Mouse (Mus musculus) frontal cortex, postnatal 36 days (tissue): ENCODE data around the gene Rflnb.
A peak's percentile ranks its signal among the peaks of the same experiment; 100 is the strongest.

Source experiments
- DNase-seq, 2 experiments: peaks; one replicate each; pipeline ENCODE4 v3.0.0; 2022; ENCODE audit warnings: low spot score in 2 of 2

The Rflnb gene

GRCm38 (mm10) chr11:76027139-76028071 lies at the start of gene Rflnb:
Rflnb (minus strand) TSS chr11:76027782.
- DNase-seq: peak; percentile 53 to 55

DNA sequence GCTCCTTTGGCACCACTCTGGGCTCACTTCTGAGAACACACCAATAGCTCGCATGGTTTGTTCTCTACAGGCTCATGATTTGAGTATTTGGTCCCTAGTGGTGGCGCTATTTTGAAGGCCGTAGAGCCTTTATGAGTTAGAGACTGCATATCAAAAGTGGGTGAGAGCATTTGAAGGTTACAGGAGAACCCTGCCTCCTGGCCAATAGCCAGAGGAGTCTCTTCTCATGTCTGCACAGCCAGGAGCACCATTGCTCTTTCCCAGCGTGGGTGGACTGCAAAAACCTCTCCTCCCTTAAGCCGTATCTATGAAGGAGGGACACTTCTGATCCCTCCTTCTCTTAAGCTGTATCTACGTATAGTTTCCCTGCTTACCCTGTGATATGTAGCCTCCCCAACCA lies 49.8 kb upstream of the Rflnb start:
- no peak for DNase-seq

- DNase-seq: no peak
These were observed 46.9 kb upstream of the Rflnb start for GRCm38 (mm10) chr11:76074296-76075093.

DNA sequence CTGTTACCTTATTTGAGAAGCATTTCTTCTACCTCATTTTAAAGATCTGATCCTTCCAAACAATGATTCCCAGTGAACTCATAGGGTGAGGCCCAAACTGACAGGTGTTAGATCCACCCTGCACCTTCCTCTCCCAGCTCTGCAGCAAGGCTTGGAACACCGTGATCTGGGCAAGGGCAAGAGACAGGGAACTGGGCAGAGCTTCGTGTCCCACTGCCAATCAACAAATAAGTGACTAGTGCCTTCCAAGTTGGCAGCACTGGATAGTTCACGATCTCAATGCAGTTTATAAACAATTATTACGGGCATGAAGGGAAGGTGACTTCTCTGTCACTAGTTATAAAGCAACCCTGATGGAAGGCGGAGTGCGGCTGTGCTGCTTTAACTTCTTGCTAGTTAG lies 42.2 kb upstream of the Rflnb start:
- DNase-seq: no peak

- DNase-seq: no peak
These were observed 39.1 kb upstream of the Rflnb start for GRCm38 (mm10) chr11:76066563-76067156.

- DNase-seq: no peak
These were observed 38.0 kb upstream of the Rflnb start for GRCm38 (mm10) chr11:76065521-76066095.

DNA sequence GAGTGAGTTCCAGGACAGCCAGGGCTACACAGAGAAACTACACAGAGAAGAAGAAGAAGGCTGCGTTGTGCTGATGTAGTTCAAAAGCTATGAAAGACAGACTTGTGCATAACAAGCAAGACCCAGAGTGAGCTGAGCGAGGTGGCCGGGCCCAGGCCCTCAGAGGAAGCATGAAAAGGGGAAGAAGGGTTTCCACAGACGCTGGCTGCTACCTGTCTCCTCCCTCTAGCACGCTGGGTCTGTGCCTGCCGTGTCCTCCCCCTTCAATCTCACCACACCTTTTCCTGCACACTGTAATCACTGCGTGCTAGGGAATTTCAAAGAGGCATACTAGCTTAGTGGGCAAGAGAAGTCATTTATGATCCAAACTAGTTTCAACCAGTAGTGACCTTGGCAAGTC lies 36.8 kb upstream of the Rflnb start:
- no peak for DNase-seq

DNA sequence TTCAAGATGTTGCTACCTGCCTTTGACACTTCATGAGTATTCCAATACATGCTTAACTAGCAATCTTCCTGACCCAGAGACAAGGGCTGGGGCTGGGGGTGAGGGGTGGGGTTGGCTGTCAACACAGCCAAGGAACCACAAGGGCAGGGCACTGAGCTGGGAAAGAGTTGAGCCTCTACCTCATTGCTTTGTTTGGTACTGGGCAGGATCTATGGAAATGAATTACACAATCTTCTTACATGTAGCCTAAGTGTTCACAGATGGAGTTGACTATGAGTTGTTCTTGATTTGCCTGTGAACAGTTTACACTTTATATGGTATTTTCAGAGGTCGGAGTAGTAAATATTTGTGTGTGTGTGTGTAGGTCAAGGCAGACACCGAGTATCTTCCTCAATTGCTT lies 33.3 kb upstream of the Rflnb start:
- DNase-seq: no peak

DNA sequence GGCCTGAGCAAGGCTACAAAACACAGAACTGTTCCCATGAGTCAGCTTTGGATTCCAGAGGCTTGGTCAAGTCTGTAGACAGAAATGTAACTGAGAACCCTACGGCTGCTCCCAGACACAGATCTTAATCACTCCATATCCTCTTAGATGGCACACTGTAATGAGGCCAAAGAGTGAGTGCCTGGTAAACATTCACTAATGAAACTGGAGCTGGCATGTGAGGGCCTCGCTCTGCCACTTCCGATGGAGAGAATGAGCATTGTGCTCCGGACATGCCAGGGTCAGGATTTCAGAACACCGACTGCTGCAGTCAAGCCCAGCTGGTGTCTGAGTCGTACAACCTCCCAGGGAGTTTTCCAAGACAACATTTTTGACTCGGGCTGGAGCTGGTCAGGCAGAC lies 32.4 kb upstream of the Rflnb start:
- no peak for DNase-seq

GRCm38 (mm10) chr11:76056487-76056886 lies 28.9 kb upstream of the Rflnb start:
- DNase-seq: no peak

DNA sequence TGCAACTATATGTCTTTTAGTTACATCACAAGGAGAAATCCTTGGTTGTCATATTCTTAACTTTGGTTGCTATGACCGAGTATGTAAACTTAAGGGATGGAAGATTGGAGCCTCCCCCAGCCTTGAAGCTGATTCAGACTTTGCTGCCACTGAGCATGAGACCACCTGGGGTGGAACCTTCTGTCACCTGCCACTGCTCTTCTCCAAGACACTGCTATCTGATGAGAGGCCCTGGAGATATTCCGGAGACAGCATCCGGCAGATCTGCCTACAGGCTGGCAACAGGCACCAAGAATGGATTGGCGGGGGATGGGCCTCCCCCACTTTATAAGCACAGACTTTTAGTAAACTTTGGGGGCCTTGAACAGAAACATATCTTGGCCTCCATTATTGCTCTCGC lies 24.9 kb upstream of the Rflnb start:
- DNase-seq: no peak

DNA sequence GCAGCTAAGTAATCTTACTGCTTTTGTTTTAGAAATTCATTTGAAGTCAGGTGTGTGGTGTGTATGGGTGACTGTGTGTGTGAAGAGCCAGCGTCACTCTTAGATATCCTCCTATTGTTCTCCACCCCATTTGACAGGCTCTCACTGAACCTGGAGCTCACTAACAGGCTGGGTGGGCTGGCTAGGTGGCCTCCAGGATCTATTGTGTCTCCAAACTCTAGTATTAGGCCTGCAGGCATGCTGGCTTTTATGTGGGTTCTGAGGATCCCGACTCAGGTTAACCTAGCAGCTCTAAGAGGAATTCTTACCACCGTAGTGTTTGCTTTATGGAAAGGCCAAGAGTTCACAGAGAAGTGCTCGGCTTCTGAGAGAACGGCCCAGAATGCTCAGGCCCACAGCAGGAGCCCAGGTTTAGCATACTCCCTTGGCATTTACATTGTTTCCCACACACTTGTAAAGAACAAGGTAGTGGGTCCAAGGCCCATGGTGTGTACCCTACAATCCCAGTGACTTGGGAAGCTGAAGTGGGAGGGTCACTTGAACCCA lies 23.5 kb upstream of the Rflnb start:
- no peak for DNase-seq

- no peak for DNase-seq
These were observed 22.9 kb upstream of the Rflnb start for GRCm38 (mm10) chr11:76050509-76050908.

- no peak for DNase-seq
These were observed 17.8 kb upstream of the Rflnb start for GRCm38 (mm10) chr11:76045367-76045766.

DNA sequence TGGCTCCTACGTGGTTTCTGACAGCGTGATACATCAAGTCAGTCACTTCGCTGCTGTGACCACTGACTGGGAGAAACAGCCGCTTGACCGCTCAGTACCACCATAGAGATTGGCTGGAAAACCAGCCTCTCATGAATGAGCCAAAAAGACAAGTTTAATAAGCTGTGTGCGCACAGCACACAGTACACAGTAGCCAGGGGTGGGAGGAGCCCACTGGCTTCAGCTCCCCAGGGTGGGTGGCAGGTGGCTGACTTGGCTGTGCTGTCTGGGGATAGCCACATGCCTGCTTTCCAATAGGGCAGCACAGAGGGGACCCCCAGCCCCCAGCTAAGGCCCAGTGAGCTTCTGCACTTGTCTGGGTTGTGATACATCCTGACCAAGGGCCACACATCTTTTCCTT lies 16.9 kb upstream of the Rflnb start:
- DNase-seq: no peak

DNA sequence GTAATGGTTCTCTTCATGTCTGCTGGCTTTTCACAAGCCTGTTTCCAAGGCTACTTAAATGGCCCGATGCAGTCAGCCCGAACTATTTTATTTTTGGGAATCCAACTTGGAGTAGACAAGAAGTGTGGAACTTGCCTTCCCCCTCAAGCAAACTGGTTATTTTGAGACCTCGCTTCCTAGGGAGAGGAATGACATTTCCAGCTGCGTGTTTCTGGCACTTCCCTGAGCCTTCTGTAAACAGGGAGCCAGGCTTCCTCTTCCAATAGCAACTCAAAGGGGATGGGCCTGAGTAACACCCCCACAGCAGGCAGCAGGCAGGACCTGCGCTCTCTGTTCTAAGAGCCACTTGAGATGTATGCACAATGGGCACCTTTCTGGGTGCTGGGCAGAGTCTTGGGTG lies 15.3 kb upstream of the Rflnb start:
- DNase-seq: peak; percentile 66 to 75

- no peak for DNase-seq
These were observed 14.6 kb upstream of the Rflnb start for GRCm38 (mm10) chr11:76042041-76042638.

DNA sequence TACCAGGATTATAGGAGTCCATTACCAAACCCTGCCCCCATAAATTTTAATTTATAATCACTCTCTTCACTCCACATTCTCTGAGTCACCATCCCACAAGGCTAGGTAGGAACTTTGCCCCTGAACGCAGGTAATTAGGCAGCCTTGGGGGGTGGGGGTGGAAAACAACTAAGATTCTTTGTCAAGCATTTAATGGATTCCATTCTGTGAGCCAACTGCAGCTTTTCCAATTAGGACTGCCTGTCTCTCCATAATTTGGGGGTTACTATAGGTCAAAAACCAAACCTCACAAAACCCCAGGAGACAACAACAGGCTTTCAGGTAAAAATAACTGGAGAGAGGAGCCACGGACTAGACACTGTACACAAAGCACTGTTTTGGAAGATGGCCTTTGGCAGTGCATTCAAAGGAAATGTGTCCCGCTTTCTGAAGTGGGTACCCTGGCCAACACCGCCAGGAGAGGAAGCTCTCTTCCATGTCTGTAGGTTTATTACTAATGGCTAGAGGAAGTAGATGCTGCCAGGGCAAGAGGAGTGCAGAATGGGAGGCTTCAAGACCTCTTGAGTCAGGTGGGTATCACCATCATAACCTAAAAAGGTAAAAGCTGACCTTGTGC lies 13.3 kb upstream of the Rflnb start:
- DNase-seq: no peak

DNA sequence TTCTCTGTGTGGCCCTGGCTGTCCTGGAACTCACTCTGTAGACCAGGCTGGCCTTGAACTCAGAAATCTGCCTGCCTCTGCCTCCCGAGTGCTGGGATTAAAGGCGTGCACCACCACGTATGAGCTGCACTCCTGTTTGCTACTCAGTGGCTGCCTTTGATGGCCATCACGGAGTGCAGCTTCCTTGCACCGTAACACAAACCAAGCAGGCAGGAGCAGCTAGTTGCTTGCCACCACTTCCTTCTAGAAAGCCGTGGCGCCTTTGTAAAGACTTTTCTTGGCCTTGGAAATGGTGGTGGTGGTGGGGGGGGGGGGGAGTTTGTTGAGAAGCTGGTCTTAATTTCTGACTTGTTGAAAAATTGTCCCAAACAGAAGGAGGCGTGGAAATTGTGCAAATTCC lies 12.5 kb upstream of the Rflnb start:
- no peak for DNase-seq

GRCm38 (mm10) chr11:76039271-76040053 lies 11.9 kb upstream of the Rflnb start:
- no peak for DNase-seq
